Mouse (Mus musculus) urinary bladder, adult 18-20 months (tissue): ENCODE measurements around the gene Ell2.
"Not testable (repeated sequence)": the region's sequence is repeated elsewhere in the genome, so short reads cannot be mapped to it uniquely, and the experiment has no call there.

Experiments
- DNase-seq, 2 experiments: peaks; one replicate each; pipeline ENCODE4 v3.0.0; 2022; ENCODE audit warnings: low spot score in 2 of 2, mixed read lengths in 2 of 2

Gene Ell2

DNA sequence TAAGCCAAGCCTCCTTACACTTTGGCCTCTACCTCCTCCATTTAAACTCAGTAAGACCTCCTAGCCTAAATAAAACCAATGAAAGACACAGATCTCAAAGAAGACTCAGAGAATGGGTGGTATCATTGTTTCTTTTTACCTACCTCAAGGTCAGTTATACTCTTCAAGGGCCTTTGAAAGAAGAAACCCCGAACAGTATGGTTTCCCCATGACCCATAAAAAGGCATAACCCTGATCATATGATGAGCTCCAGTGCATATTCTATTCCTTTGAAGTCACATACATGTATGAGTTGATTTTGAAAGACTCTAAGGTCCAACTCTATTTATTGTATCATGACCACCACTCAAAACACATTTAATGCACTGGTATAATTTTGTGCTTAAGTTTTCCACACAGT, at the start of gene Ell2:
Ell2 (plus strand) TSS at position 301 of the 400 bp plus-strand sequence.
- no peak for DNase-seq

DNA sequence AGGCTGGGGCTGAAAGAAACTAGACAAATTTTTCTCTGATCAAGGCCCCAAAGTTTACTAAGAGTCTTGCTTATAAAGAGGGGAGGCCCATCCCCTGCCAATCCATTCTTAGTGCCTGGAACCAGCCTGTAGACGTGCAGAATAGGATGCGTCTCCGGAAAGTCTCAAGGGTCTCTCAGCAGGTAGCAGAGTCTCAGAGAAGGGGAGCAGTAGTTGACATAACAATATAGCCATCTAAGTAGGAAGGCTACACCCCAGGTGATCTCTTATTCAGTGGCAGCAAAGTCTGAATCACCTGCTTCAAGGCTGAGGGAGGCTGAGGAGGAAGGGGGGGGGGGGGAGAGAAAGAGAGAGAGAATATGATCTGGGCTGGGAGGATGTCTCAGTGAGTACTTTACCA, 21.1 kb upstream of the Ell2 start:
- no peak for DNase-seq

DNA sequence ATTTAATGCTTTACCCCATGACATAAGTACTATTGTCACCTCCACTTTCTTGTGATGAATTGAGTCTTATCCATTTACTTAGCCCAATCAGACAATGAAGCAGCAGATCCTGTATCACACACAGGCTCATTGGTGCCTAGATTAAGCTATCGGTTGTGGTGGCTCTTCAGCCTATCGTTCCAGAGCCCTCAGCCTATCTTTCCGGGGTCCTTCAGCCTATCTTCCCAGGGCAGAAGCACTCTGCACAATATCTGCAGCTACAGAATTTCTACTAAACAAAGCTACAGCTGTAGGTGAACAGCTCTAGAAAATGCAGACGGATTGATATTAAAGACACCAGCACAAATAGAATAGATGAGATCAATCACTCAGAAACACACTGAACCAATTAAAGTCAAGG, 19.6 kb upstream of the Ell2 start:
- DNase-seq: no peak

DNA sequence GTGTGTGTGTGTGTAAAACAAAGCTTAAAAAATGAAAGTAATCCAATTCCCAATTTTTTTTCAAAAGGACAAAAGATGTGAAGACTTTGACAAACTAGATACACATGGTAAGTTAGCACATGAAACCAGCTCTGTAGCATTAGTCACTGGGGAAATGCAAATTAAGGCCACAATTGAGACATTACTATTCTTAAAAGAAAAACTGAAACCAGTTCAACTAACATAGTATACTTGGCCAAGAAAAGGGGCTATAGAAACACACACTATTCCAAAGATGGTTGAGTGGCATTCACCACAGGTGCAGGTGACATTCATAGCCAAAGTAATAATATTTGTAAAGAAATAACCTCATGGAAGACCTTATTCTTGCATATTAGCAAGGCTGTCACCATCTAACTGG, 14.9 kb upstream of the Ell2 start:
- no peak for DNase-seq

DNA sequence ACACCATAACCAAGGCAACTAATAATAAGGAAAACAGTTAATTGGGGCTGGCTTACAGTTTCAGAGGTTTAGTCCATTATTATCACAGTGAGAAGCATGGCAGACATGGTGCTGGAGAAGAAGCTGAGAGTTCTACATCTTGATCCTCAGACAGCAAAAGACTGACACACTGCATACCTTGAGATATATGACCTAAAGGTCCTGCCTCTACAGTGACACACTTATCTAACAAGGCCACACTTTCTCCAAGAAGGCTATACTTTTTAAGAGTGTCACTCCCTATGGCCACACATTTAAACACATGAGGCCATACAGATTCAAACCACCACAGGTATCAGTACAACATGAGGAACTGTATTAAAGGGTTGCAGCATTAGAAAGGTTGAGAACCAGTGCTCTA, 13.5 kb upstream of the Ell2 start:
- no peak for DNase-seq

DNA sequence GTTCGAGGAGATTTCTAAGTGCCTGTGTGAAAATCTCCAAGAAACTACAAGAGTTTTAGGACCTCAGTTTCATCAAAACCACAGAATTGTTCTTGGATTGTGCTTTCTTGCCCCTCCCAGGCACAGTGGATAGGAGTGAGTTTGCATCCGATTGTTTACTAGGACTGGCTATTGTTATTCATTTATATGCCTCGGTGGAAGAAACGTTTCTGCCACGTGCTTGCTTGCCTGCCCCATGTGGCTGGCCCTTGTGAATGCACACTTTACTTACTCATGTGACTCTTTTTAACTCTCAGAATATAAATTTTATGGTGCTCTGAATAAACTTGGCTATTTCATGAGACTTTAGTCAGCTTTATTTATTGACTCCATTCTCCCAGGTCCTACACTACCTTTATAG, 3.7 kb upstream of the Ell2 start:
- DNase-seq: no peak

DNA sequence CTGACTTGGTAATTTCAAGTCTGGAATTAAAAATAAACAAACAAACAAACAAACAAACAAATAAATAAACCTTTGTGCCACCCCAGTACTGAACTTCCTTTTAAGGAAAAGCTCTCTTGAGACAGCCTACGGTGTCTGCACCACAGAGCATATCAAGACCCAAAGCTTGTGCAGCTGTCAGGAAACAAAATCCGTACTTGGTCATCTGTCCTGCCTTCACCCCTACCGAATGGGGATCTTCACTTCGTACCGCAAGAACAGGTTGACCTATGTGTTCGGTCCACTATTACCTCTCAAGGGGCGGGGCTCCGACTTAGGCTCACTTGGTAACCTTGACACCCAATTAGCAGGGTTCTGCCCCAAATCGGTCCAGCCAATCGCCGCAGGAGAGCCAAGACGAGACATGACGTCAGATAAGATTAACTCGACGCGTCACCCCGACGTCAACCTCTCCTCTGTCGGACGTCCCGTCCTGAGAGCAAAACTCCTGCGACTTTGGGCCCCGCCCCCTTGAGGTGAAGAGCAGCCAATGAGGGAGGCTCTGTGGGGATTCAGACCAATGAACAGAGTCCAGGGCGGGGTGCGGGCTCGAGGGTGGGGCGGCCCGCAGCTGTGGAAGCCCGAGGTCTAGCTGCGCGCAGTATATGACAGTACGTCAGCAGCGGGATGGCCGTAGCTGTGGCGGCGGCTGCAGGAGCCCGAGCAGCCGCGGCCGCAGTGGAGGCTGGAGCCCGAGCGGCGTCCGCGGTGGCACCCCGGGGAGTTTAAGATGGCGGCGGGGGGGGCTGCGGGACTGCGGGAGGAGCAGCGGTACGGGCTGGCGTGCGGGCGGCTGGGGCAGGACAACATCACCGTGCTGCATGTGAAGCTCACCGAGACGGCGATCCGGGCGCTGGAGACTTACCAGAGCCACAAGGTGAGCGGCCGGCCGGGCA, 592 bp downstream of the Ell2 start:
- peak; percentile 79 to 88 for DNase-seq

DNA sequence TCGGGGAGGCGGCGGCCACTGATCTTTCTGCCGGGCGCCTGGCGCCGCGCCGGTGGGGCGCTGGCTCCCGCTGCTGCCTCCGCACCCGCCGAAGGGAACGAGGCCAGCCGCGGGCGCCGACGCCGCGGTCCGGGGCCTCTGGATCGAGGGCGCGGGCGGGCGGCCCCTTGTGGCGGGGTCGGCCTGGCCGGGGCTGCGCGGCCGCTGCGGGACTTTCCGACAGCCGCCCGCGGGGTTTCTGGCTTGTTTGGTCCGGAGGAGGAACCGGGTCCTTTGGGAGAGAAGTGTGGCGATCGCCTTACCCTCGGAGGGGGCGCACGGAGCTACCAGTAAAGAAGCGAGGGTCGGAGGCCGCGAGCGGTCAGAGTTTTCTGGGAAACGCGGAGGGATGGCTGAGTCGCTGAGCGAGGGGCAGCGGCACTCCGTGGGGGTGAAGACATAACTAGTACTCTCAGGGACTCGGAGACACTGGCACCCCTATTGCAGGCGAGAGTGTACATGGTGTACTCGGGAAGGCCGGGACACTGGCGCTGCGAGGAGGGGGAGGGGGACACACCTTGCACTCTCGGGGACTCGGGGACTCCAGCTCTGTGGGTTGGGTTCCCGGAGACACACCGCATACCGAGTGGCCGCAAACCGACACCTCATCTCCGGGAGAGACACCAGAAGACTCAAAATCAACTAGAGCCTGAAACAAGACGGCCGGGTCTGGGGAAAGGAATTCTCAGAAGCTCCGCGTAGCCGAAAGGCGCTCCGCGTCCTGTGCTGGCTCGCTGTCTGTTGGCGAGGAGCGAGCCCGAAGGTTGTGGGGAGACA, 1.5 kb downstream of the Ell2 start:
- peak; percentile 17 to 67 for DNase-seq

DNA sequence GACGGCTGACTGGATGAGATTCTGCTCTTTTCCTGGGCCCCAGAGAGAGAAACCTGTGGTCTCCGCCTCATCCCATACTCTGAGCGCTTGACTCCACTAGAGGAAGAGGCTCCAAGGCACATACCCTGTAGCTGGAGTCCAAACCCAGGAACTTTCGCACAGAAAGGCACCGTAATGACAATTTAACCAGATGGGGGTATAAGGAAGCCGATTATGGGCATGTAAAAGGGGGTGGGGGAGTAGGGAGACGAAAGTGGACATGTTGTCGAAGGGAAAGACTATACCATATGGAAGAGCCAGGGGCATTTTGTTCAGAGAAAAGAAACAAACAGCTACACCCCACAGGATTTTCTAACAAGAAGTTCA, 2.1 kb downstream of the Ell2 start:
- DNase-seq: no peak

DNA sequence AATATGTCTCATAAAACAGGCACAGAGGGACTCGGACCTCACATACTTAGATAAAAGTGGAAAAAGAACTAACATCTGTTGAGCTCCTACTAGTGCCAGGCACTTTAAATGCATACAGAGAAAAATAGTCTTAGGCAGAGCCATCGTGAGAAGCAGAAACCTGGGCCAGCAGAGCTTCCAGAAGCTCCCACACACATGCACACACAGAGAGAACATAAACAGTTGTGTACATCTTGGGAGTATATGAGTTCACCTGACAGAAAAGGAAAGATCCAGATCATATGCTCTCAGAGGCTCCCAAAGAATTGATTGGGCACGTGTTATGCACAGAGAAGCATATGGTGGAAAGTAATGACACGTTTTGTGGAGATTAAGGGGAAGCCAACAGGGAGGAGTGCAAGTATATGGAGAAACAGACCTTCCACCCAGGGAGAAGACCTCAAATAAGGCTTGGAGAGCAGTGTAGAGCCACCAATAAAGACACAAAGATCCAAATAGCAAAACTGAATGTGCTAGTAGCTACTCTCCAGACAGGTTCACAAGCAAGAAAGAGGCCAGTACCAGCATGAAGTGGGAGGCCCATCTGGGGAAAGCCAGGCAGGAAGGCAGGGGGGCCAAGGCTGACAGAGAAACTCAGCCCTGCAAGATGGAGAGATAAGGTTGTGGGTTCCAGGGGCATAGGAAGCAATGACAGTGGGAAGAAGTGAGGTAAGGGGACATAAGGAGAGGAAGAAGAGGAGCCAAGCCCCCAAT, 2.6 kb downstream of the Ell2 start:
- no peak for DNase-seq

DNA sequence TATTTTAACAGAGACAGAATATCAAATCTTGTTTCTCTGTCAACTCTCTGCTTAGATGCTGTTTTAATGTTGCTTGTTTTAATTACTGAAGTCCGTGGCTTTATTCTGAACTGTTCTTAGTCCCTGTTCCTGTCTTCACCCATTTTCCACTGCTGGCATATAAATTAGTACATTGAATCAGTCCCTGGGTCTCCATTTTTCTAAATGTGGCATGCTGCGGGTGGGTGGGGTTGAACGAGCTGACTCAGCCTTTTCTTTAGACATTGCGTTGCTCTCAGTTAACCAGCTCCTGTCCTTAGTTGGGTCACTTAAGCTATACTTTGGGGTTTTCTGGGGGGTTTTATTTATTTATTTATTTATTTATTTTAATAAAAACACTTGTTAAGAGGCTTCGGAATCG, 3.6 kb downstream of the Ell2 start:
- no peak for DNase-seq

DNA sequence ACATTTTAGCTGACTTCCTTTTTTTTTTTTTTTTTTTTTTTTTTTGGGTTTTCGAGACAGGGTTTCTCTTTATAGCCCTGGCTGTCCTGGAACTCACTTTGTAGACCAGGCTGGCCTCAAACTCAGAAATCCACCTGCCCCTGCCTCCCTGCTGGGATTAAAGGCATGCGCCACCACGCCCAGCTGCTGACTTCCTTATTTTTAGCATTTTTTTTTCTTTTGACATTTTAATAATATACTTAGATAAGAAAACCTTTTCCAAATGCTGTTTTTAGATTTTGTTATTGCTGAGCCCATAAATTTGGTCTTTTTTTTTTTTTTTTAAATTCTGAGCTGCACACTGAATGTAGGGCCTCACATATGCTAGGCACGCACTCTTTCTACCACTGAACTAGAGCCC, 5.0 kb downstream of the Ell2 start:
- DNase-seq: not testable (repeated sequence)

DNA sequence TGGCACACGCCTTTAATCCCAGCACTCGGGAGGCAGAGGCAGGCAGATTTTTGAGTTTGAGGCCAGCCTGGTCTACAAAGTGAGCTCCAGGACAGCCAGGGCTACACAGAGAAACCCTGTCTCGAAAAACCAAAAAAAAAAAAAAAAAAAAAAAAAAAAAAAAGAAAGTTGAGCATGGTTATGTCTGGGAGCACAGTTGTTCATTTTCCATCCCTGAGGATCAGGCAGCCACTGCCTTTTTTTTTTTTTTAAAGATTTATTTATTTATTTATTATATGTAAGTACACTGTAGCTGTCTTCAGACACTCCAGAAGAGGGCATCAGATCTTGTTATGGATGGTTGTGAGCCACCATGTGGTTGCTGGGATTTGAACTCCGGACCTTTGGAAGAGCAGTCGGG, 6.0 kb downstream of the Ell2 start:
- DNase-seq: not testable (repeated sequence)

DNA sequence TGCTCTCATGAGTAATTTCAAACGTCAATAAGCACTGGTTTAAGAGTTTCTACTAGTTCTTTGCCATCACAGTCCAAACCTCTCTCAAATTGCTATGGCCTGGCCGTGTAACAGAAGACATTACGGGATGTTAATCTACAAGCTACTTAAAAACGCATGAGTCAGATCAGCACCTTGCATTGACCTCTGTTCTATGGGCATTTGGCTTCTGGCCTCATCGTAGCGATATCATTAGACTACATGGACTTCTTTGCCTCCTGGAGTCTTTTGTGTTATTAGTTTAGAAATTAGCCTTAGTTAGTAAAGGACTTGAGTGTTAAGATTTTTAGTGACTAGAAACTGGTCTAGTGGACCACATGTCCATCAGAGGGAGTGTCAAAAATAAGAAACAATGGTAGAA, 7.8 kb downstream of the Ell2 start:
- no peak for DNase-seq

DNA sequence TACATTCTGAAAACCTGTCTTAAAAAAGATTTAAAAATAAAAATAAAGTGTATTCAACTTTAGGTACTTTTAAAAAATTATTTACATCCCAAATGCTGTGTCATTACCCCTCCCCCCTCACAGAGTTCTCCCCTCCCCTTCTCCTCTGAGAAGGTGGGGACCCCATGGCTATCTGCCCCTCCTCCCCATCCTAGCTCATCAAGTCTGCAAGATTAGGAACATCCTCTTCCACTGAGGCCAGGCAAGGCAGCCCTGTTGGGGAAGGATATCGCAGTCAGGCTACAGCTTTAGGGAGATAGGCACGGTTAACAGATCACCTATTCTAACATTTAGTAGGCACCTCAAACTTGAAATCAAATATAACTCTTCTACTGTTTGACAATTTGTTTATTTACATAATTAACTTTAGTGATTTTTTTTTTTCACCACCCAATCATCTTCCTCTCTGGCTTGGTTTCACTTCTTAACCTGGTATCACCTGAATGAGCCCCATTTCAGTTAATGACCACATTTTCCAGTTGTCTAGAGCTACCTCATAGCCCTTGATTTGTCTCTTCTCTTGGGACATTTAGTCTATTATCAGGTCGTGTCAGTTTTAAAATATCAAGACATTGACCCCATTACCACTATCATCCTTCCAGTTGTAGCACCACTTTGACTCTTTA, 11.2 kb downstream of the Ell2 start:
- no peak for DNase-seq

DNA sequence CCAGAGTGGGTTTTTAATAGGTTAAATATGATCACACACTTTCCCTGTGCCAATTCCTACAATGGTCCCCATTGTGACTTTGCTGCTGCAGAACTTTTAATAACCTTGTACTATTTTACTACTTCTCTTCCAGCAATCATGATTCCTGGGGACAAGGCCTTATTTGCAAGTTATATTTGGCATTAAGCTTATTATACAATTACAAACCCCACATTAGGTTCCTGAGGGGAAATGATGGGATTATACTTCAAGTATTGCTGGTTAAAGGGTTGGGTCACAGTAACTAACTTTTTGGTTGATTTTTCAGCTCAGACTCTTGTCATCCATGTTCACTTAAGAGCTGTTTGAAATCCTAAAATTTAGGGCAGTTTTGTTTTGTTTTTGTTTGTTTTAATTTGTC, 11.8 kb downstream of the Ell2 start:
- no peak for DNase-seq

DNA sequence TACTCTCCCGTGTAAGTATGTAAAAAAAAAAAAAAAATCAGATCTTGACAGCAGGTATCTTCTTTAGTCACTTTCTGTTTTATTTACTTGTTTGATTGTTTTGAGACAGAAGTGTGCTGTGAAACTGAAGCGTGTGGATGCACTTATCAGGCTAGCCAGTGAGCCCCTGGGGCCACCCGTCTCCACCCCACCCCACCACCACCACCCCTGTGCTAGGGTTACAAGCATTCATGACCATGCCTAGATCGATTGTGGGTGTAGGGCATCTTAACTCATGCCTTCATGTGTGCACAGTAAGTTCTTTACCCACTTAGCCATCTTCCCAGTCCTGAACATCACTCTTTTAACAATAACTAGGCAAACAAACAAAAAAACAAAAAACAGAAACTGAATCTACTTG, 13.1 kb downstream of the Ell2 start:
- no peak for DNase-seq

DNA sequence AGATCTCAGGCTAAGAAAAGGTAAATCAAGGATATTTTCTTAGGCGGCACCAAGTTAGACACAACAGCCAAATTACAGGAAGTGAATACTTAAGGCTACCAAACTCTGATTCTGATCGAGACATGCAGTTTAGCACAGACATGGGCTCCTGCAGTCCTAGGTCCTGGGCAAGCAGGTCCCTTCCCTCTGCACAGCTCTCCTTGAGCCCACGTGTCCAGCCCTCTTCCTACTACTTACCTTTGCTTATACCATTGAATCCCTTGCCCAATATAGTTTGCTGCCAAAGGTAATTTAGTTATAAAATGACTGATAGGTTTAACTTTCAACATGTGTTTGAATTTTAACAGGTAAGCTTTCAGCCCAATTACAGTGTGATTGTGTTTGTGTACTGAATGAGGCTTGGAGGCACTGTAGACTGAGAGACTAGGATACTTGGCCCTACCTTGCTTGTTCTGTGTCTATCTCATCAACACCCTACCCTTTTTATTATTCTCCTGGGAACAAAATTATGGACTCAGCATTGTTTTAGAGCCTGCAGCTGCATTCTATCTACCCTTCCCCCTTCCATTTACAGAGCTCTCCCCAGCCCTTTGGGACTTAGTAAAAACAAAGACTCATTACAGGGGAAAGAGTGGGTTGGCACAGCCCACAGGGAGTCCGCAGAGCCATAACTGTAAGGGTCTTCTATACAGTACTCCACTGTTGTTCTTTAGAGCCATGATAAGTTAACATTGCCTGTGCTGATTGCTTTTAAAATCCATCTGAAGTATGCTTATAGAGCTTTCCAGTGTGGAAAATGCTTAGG, 20.2 kb downstream of the Ell2 start:
- DNase-seq: no peak

DNA sequence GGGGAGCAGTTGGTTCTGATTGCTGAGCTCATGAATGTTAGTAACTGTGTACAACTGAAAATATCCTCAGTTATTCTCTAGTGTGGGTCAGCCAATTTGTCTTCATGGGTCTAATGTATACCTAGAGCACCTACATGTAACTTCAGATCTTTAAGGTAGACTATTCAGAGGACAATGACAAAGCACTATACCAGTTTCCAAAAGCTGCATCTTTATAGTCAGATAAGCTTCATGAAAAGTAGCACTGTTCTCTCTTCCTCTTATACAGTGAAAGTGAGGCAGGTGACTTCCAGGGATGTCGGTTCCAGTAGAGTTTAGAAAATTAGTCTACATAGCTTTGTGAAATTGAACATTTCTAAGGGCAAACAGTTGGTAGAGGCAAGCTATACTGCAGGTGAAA, 21.4 kb downstream of the Ell2 start:
- DNase-seq: no peak

DNA sequence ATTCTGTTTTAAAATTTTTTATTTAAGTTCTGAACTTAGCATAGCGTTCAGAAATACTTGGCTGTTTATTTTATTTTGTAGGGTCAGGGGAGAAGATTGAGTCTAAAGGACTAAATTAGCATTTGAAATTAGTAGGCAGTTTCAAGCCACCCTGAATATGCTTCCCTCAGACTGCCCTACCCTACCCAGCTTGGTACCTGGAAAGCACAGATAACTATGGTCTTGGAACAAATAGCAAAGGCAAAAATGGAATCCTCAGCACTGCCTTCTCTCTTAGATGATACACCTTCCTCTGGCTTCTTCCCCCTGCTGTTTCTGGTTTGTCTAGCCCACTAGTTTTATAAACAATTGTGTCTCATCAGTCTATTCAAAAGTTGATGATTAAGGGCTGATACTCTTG, 23.3 kb downstream of the Ell2 start:
- DNase-seq: no peak

DNA sequence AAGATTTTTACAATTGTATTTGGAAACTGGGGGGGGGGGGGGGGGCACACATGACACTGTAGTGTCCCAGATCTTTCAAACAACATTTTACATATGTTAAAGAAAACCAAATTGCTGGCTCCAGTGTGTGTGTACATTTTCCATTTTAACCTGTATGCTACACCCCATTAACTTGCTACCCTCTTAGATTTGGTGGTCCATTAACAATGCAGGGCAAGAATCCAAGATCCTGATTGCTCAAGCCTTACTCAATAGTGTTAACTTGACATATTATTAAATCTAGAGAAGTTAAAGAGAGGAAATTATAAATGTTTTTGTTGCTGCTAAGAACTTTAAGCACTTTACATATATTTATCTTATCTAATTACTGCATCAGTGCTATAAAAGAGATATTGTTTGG, 24.2 kb downstream of the Ell2 start:
- no peak for DNase-seq
